Comparison of ENCODE assay signal across 8 mouse cellular contexts in genomic region chr1:175491861-175492682, GRCm38 (mm10). TPM values are rescaled to one million over a fixed set of nuclear protein-coding genes. Genes with fewer than 3 reads are reported as not detected.
DNase-seq lines count a peak whose midpoint lies in the region; ATAC-seq and TF ChIP-seq lines count a peak whose summit lies in the region.

TSS of gene Rgs7 (minus strand) at chr1:175492500.

- no peaks in the 10 kb centered on the region for H3K27me3 ChIP-seq in heart, adult 2 months (ENCODE audit: control insufficient read depth, insufficient read depth, low read length)
- H3K27me3 ChIP-seq in kidney, adult 2 months (replicated peaks; ENCODE audit: control insufficient read depth, insufficient read depth, low read length) = no peaks in the 10 kb centered on the region
- H3K27me3 ChIP-seq in limb, embryonic 11.5 days (ENCODE audit: control insufficient read depth, insufficient read depth, low read length) = peaks cover 18% of the 10 kb centered on the region
- peaks cover 2% of the 10 kb centered on the region; the same call in 1 of the 2 replicates for H3K27me3 ChIP-seq in midbrain, embryonic 11.5 days (ENCODE audit: control insufficient read depth, insufficient read depth, low read length)
- no peaks in the 10 kb centered on the region for H3K27me3 ChIP-seq in spleen, adult 2 months (ENCODE audit: control insufficient read depth, insufficient read depth, low read length)

- 1% methylated on average over 57 of the region's 82 CpGs for WGBS in heart, adult 2 months
- WGBS in kidney, adult 2 months = 1% methylated on average over 79 of the region's 82 CpGs
- under 1% methylated on average over 36 of the region's 82 CpGs for WGBS in limb, embryonic 11.5 days
- WGBS in midbrain, embryonic 11.5 days = under 1% methylated on average over 53 of the region's 82 CpGs
- WGBS in spleen, adult 2 months = 1% methylated on average over 73 of the region's 82 CpGs

- peak; percentile 80 to 83 for DNase-seq in adrenal gland, postnatal 36 days
- peak; percentile 64 for DNase-seq in embryo, embryonic 9.5 days (ENCODE audit: extremely low spot score)
- DNase-seq in heart, adult 2 months = peak; percentile 65 to 68
- DNase-seq in kidney, adult 2 months = peak; percentile 47
- DNase-seq in limb, embryonic 11.5 days (ENCODE audit: low spot score) = peak; percentile 73
- DNase-seq in midbrain, embryonic 11.5 days (ENCODE audit: low spot score, missing footprints) = peak; percentile 96
- DNase-seq in spleen, adult 2 months (ENCODE audit: low read depth in 1 of 2, low spot score in 2 of 2) = peak in 1 of 2 experiments; percentile 31

- H3K79me2 ChIP-seq in heart, adult 2 months (replicated peaks; ENCODE audit: control insufficient read depth, insufficient read depth, low read length) = no peaks in the 10 kb centered on the region

- peak within 1 kb of the TSS; percentile 54 for H3K4me3 ChIP-seq in heart, adult 2 months
- peak within 1 kb of the TSS; percentile 21 for H3K4me3 ChIP-seq in kidney, adult 2 months (ENCODE audit: insufficient read depth, low read depth, low read length)
- H3K4me3 ChIP-seq in limb, embryonic 11.5 days (ENCODE audit: low read depth, low read length) = peak within 1 kb of the TSS; percentile 56
- H3K4me3 ChIP-seq in midbrain, embryonic 11.5 days (ENCODE audit: low read depth, low read length) = peak within 1 kb of the TSS; percentile 68
- H3K4me3 ChIP-seq in spleen, adult 2 months (ENCODE audit: extremely low read depth, insufficient read depth, insufficient read length) = peak within 1 kb of the TSS; percentile 48; the same call in 1 of the 2 replicates

- no peaks in the 10 kb centered on the region for H3K9me3 ChIP-seq in limb, embryonic 11.5 days (ENCODE audit: control insufficient read depth, low read length)
- no peaks in the 10 kb centered on the region for H3K9me3 ChIP-seq in midbrain, embryonic 11.5 days (ENCODE audit: control insufficient read depth, low read length)

- no peaks in the 10 kb centered on the region for H3K4me1 ChIP-seq in heart, adult 2 months (ENCODE audit: control insufficient read depth, insufficient read depth, low read length)
- no peaks in the 10 kb centered on the region for H3K4me1 ChIP-seq in kidney, adult 2 months (ENCODE audit: control insufficient read depth, insufficient read depth, low read length)
- no peaks in the 10 kb centered on the region for H3K4me1 ChIP-seq in limb, embryonic 11.5 days (ENCODE audit: control insufficient read depth, insufficient read depth, low read length)
- H3K4me1 ChIP-seq in midbrain, embryonic 11.5 days (ENCODE audit: control insufficient read depth, insufficient read depth, low read length) = peaks cover 5% of the 10 kb centered on the region; the same call in 1 of the 2 replicates
- H3K4me1 ChIP-seq in spleen, adult 2 months (ENCODE audit: control insufficient read depth, insufficient read depth, insufficient read length) = peaks cover 7% of the 10 kb centered on the region; the same call in 1 of the 2 replicates

- H3K36me3 ChIP-seq in heart, adult 2 months (ENCODE audit: control insufficient read depth, insufficient read depth, low read length) = no peaks in the 10 kb centered on the region
- H3K36me3 ChIP-seq in kidney, adult 2 months (ENCODE audit: control insufficient read depth, insufficient read depth, low read length) = no peaks in the 10 kb centered on the region
- no peaks in the 10 kb centered on the region for H3K36me3 ChIP-seq in limb, embryonic 11.5 days (ENCODE audit: control insufficient read depth, insufficient read depth, low read length)
- no peaks in the 10 kb centered on the region for H3K36me3 ChIP-seq in midbrain, embryonic 11.5 days (ENCODE audit: control insufficient read depth, insufficient read depth, low read length)
- H3K36me3 ChIP-seq in spleen, adult 2 months (ENCODE audit: control insufficient read depth, insufficient read depth, low read length) = no peaks in the 10 kb centered on the region

- no peak within 1 kb of the TSS for H3K27ac ChIP-seq in heart, adult 2 months
- no peak within 1 kb of the TSS for H3K27ac ChIP-seq in kidney, adult 2 months (ENCODE audit: insufficient read depth, low read depth, low read length)
- no peak within 1 kb of the TSS for H3K27ac ChIP-seq in limb, embryonic 11.5 days (replicated peaks; ENCODE audit: low read depth, low read length)
- peak within 1 kb of the TSS; percentile 48; the same call in 1 of the 2 replicates for H3K27ac ChIP-seq in midbrain, embryonic 11.5 days (ENCODE audit: low read depth, low read length)
- H3K27ac ChIP-seq in spleen, adult 2 months (ENCODE audit: insufficient read depth, low read length) = no peak within 1 kb of the TSS

- peak within 1 kb of the TSS; percentile 67 for H3K9ac ChIP-seq in heart, adult 2 months (ENCODE audit: low read depth, low read length)
- peak within 1 kb of the TSS; percentile 27; the same call in 1 of the 2 replicates for H3K9ac ChIP-seq in limb, embryonic 11.5 days (ENCODE audit: low read length)
- peak within 1 kb of the TSS; percentile 73 for H3K9ac ChIP-seq in midbrain, embryonic 11.5 days (ENCODE audit: low read length)

- TF ChIP-seq POLR2A in heart, adult 2 months (IDR thresholded peaks at IDR 0.05; ENCODE audit: insufficient read depth, low read depth, low read length) = no peak
- TF ChIP-seq POLR2A in kidney, adult 2 months (IDR thresholded peaks at IDR 0.05; ENCODE audit: low read depth, low read length) = no peak
- no peak for TF ChIP-seq POLR2A in spleen, adult 2 months (IDR thresholded peaks at IDR 0.05; ENCODE audit: low read depth, low read length)

- ATAC-seq in limb, embryonic 11.5 days (ENCODE audit: insufficient number of reproducible peaks, low FRiP score, low TSS enrichment, low read depth) = peak; percentile 91
- ATAC-seq in midbrain, embryonic 11.5 days (ENCODE audit: low FRiP score) = peak; percentile 95
- ATAC-seq in CD4-positive, CD25-positive, alpha-beta regulatory T cell, adult 4 months = no peak

- TF ChIP-seq EP300 in heart, adult 2 months (IDR thresholded peaks at IDR 0.05; ENCODE audit: insufficient read depth, low read depth, low read length) = no peak

- peak within 1 kb of the TSS; percentile 99 for H3K4me2 ChIP-seq in limb, embryonic 11.5 days (ENCODE audit: low read depth, severe bottlenecking)
- peak within 1 kb of the TSS; percentile 92 for H3K4me2 ChIP-seq in midbrain, embryonic 11.5 days

- TF ChIP-seq CTCF in heart, adult 2 months (IDR thresholded peaks at IDR 0.05) = no peak
- no peak for TF ChIP-seq CTCF in kidney, adult 2 months (conservative IDR thresholded peaks at IDR 0.05; ENCODE audit: insufficient read depth, insufficient read length, low read depth, low read length)
- TF ChIP-seq CTCF in spleen, adult 2 months (IDR thresholded peaks at IDR 0.05; ENCODE audit: extremely low read depth, insufficient read depth, insufficient read length, insufficient replicate concordance) = no peak

- intact Hi-C loops in heart, adult 2 months (cut with DNase I) = no loop called here

RNA-seq across cellular contexts. Expression of gene Rgs7, which starts in this region (rescaled TPM):
- 10 to 100 TPM; 10.5 to 12.1 TPM for total RNA-seq in adrenal gland, postnatal 36 days (2021)
- 1 to 10 TPM; 1.3 to 1.8 TPM for total RNA-seq in heart, adult 2 months (2021)
- polyA plus RNA-seq in heart, adult 2 months (2012; rRNA removed) = 3.0 and 4.8 TPM in 2 replicates
- polyA plus RNA-seq in kidney, adult 2 months (2012; rRNA removed) = 0.73 and 1.2 TPM in 2 replicates
- 0.16 and 0.33 TPM in 2 replicates for polyA plus RNA-seq in limb, embryonic 11.5 days (2014; fragmentation: Nextera tagmentation; extraction: Ambion mirVana)
- polyA plus RNA-seq in midbrain, embryonic 11.5 days (2014; fragmentation: Nextera tagmentation; extraction: Ambion mirVana) = 4.9 and 6.0 TPM in 2 replicates
- polyA plus RNA-seq in spleen, adult 2 months (2012; rRNA removed) = 0.04 and 0.11 TPM in 2 replicates
- not detected for polyA plus RNA-seq in CD4-positive, CD25-positive, alpha-beta regulatory T cell, adult 4 months (2017; shearing (Covaris generic))

Comparison
In these comparisons a context has a peak if more than half of its experiments do, and no peak if none do; other contexts are left out.
1. RNA of gene Rgs7 (total RNA-seq): 10.5 to 12.1 TPM in adrenal gland, postnatal 36 days; 1.3 to 1.8 TPM in heart, adult 2 months; every median in the first group is over 4 times any median in the second.
2. Peak in DNase-seq, ATAC-seq, H3K4me3 ChIP-seq, H3K9ac ChIP-seq and H3K4me2 ChIP-seq in limb, embryonic 11.5 days; RNA of the gene not detected or under 1 TPM.
3. Peak in every context shown above with its lines, with median percentiles within 50 percentile points of each other: H3K4me3 ChIP-seq and H3K9ac ChIP-seq.